Mouse (Mus musculus) kidney, adult 10 weeks (tissue): ENCODE data around the gene Syt14. TPM values are rescaled to one million over a fixed set of nuclear protein-coding genes. Genes with fewer than 3 reads are reported as not detected.

Source experiments
- polyA plus RNA-seq: library from polyadenylated mRNA; stranded (reverse); fragments of 350-450 nt; fragmentation: Illumina TruSeq; extraction: RNeasy Lipid Tissue Mini Kit (QIAGEN cat#74804); gene quantifications from one replicate; pipeline ENCODE4 v1.2.3, GENCODE M21; 2014; ENCODE audit warnings: low read depth, low replicate concordance

Syt14 gene
- polyA plus RNA-seq = 10.7 TPM

DNA sequence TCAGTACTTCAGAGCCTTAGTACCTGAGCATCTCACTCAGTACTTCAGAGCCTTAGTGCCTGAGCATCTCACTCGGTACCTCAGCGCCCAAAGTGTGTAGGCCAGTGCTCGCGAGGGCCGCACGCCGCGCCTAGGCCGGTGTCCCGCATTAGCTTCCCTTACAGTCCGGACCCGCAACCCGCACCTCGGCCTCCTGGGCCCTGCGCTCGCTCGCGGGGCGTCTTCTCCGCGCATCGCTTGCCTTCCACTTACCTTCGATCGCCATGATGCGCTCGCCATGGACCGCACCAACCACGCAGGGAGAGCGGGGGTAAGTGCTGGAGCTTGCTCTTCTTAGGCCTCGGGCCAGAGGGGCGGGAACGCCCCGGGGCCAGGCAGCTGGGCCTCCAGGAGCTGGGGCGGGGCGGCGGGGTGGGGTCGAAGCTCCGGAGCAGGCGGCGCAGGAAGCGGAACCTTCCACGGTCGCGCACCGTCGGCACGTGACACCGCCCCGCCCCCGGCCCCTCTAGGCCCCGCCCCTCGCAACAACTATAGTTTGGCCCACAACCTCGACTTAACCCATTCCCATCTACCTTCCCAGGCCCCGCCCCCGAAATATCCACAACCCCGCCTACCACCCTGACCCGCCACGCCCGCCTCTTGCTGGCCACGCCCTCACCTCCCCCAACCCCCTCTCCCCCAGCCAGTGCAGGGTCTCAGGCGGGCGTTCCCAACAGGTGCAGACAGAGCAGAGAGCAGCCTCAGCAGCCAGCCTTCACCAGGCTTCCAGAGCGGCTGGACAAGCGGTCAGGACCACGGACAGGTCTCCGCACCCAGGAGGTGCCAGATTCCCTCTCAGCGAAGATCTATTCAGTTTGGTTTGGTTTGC lies at the start of gene Syt14:
Syt14 (minus strand) TSS at position 405 of the 868 bp plus-strand sequence.

DNA sequence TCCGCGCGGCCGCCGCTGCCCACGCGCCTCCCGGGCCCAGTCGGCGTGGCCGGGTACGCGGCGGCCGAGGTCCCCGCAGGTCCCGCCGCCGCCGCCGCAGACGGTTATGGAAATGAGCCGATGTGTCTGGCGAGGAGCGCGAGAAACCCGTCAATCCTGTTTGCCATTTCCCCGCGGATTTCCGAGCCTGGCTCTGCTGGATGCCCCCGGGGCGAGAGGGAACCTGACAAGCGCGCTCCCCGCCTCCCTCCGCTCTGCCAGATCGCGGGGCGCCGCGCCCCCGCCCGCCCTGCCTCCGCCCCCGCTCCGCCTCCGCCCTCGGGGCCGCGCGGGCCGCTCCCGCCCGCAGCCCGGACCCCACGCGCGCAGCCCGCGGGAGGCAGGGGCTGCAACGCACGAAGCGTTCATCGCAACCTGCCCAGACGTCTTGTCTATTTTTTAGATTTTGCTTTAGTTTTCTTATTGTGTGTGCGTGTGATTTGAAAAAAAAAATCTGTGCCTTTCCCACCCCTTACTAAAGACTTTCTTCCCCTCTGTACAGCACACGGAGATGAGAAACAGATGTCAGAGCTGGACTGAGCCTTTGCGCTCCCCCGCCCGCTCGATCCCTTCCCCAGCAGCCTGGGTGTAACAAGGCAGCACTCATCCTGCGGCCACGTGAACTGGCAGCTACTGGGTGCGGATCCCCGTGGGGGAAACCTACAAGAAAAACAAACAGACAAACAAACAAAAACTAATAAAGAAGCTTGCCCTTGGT lies 179.9 kb downstream of the Syt14 start, which contains the start of gene Sertad4:
Sertad4 (minus strand) TSS at position 283 of the 757 bp plus-strand sequence.

Other genes with a start within 250 kb of the Syt14 start
- gene Sertad4, start 180.0 kb downstream of the Syt14 start, polyA plus RNA-seq = 2.6 TPM
- 8.5 TPM for gene Diexf, start 94.5 kb upstream of the Syt14 start, polyA plus RNA-seq
- gene Irf6, start 117.3 kb upstream of the Syt14 start, polyA plus RNA-seq = 35.5 TPM
- 8.6 TPM for gene A130010J15Rik, start 132.3 kb upstream of the Syt14 start, polyA plus RNA-seq
- not detected for gene Traf3ip3, start 165.9 kb upstream of the Syt14 start, polyA plus RNA-seq
- not detected for gene Lamb3, start 171.9 kb upstream of the Syt14 start, polyA plus RNA-seq
- 136 TPM for gene Hsd11b1, start 228.3 kb upstream of the Syt14 start, polyA plus RNA-seq
- gene G0s2, start 237.4 kb upstream of the Syt14 start, polyA plus RNA-seq = not detected